Mouse (Mus musculus) cortical plate, adult 2 months (tissue): ENCODE measurements around the gene Eya4.

Source experiments
- CTCF ChIP-seq: fragments of 200-500 bp; IDR thresholded peaks from 2 replicates; pipeline ENCODE4 v1.5.1; 2011; ENCODE audit warnings: mild to moderate bottlenecking, control low read depth, low read length; ENCODE audit not compliant: insufficient read depth; ENCODE audit errors: extremely low read depth
- POLR2A ChIP-seq: fragments of 200-500 bp; IDR thresholded peaks from 2 replicates; pipeline ENCODE4 v1.6.1; 2011; ENCODE audit warnings: mild to moderate bottlenecking, low read length, control low read depth; ENCODE audit not compliant: insufficient read depth; ENCODE audit errors: extremely low read depth

GRCm38 (mm10) chr10:23350011-23350911 is at the start of gene Eya4:
- no peak for TF ChIP-seq CTCF
- TF ChIP-seq POLR2A = no peak
